Mouse (Mus musculus) kidney, adult 2 months (tissue): ENCODE measurements around the gene Cdc45.

Experiments
- CTCF ChIP-seq: fragments of 200-500 bp; conservative IDR thresholded peaks from 2 replicates; pipeline ENCODE4 v1.5.1; 2011; ENCODE audit warnings: low read depth, mild to moderate bottlenecking, control low read depth, low read length, moderate library complexity, mixed read lengths; ENCODE audit not compliant: insufficient read depth, insufficient read length
- POLR2A ChIP-seq: fragments of 200-500 bp; IDR thresholded peaks from one replicate; pipeline ENCODE4 v1.6.1; 2011; ENCODE audit warnings: low read depth, low read length, control low read depth

DNA sequence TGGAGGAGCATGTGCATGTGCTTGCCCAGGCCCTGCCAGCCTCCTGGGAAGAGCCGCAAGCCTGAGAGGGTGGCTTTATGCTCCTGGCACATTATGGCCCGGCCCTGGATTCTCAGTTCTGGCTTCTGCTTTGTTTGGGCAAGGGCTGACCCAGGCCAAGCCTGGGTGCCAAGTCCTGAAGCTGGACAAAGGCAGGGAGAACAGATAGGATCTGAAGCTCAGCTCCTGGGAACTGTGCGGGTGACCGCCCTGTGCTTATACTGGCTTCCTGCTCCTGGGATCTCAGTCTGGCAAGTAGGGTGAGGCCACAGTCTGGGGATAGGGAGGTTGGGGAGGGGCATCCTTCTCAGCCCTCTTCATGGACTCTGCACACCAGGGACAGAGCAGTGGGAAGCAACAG, 50.1 kb downstream of the Cdc45 start:
- no peak for TF ChIP-seq POLR2A
- TF ChIP-seq CTCF: no peak
